Mouse (Mus musculus): ENCODE measurements around the gene Ctnnal1. TPM values are rescaled to one million over a fixed set of nuclear protein-coding genes. Genes with fewer than 3 reads are reported as not detected.
"Not testable (repeated sequence)": the region's sequence is repeated elsewhere in the genome, so short reads cannot be mapped to it uniquely, and the experiment has no call there.

Gene Ctnnal1
- polyA plus RNA-seq, 1 experiment from 2014 or later = 38.1 TPM

DNA sequence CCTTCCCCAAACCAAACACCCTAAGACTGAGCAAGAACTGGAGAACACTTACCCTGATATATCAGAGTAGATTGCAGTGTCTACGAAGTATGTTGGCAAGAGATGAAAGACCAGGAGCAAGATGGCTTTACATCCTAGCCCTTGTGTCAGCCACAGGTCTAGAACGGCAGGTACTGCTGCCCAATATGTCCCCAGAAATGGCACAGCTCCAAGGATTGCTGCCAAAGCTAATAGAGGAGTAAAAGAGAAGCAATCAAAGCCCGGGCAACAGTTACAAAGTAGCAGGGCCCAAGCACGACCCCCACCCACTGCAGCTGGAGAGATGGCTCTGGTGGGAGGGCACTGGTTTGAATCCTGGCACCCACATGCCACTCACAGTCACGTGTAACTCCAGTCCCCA is 23.5 kb upstream of the Ctnnal1 start:
- DNase-seq (ENCODE audit: low spot score) = no peak
- no peak for TF ChIP-seq CTCF (IDR thresholded peaks at IDR 0.05; ENCODE audit: low read depth)
- Histone ChIP-seq H3K4me1 (replicated peaks; ENCODE audit: insufficient read depth, low read length) (no peaks in the 10 kb centered on the region), H3K36me3 (ENCODE audit: insufficient read depth, low read length) (peaks cover 44% of the 10 kb centered on the region; the same call in 1 of the 2 replicates), H3K27me3 (ENCODE audit: insufficient read depth, low read length) (no peaks in the 10 kb centered on the region), H3K9me3 (replicated peaks; ENCODE audit: low read length) (no peaks in the 10 kb centered on the region), H3K4me3 (replicated peaks; ENCODE audit: low read depth, low read length) (no peak overlapping the region), H3K4me2 (ENCODE audit: low read length) (no peak overlapping the region), H3K9ac (ENCODE audit: low read depth, low read length) (no peak overlapping the region), H3K27ac (no peak overlapping the region)
- ATAC-seq (replicated peaks; ENCODE audit: low FRiP score, low read depth) = no peak
- WGBS = 77% methylated on average over 5 of the region's 5 CpGs

DNA sequence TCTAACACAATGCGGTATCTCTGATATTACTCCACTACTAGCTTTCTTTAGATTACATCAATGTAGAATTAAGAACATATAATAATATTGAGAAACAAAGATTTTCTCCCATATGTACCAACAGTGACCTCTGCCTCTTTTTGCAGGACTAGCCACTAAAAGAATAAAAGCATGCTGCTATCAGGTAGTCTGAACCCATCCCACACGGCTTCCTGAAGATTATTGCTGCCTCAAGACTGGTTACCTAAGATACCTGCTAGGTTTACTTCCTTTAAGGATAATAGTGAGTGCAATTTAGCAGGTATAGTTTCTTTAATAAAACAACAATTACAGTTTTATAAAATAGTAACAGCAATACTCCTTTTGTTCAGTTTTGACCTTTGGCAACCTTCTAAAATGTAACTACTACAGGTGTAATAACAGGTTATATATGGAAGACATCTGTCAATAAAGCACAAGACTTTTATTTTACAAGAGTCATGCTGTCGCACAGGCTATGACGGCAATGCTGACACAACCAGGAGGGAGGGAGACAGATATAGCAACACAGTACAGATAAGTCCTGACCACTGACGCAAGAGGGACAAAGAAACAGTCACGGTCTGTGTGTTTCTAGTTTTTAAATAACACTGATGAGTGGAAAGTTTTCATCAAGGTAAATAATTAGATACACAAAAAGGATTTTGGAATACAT is 21.4 kb upstream of the Ctnnal1 start:
- H3K27ac ChIP-seq = no peak overlapping the region
- DNase-seq (ENCODE audit: low spot score) (no peak), ATAC-seq (replicated peaks; ENCODE audit: low FRiP score, low read depth) (no peak)
- H3K9ac ChIP-seq (ENCODE audit: low read depth, low read length) = no peak overlapping the region
- H3K9me3 ChIP-seq (replicated peaks; ENCODE audit: low read length) = no peaks in the 10 kb centered on the region
- no peak for TF ChIP-seq CTCF (IDR thresholded peaks at IDR 0.05; ENCODE audit: low read depth)
- WGBS = 89% methylated on average over 6 of the region's 6 CpGs
- peaks cover 50% of the 10 kb centered on the region; the same call in 1 of the 2 replicates for H3K36me3 ChIP-seq (ENCODE audit: insufficient read depth, low read length)
- no peaks in the 10 kb centered on the region for H3K4me1 ChIP-seq (replicated peaks; ENCODE audit: insufficient read depth, low read length)
- H3K4me2 ChIP-seq (ENCODE audit: low read length) = no peak overlapping the region
- no peaks in the 10 kb centered on the region for H3K27me3 ChIP-seq (ENCODE audit: insufficient read depth, low read length)
- H3K4me3 ChIP-seq (replicated peaks; ENCODE audit: low read depth, low read length) = no peak overlapping the region

DNA sequence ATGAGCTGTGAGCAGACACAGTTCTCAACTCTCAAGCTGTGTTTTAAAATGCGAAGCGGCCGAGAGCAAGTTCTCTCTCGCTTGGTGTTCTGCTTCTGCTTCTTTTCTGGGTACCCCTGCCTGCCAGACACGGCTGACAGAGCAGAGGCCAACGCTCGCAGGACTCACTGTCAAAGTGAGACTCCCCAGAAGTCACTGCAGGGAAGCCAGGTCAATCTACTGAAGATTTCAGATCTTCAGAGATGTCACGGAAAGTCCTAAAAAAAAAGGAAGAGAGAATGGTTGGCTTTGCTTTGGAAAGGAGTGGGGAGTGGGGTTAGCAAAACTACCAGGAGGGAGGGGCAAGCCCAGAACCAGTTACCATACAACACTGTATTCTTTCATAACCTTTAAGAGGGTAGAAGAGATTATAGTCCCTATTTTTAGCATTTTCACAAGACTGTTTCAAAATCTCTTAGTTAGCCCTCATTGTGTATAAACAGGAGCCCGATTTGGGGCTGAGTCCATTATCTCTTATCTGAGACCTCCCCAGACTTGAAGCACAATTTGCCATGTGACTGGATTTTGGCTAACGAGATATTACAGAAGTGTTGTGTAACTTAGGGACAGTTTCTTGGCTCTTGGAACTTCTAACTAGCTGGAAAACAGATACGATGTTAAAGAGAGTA is 15.2 kb upstream of the Ctnnal1 start:
- H3K4me3 ChIP-seq (replicated peaks; ENCODE audit: low read depth, low read length) = no peak overlapping the region
- no peaks in the 10 kb centered on the region for H3K27me3 ChIP-seq (ENCODE audit: insufficient read depth, low read length)
- no peaks in the 10 kb centered on the region for H3K4me1 ChIP-seq (replicated peaks; ENCODE audit: insufficient read depth, low read length)
- no peak overlapping the region for H3K9ac ChIP-seq (ENCODE audit: low read depth, low read length)
- TF ChIP-seq CTCF (IDR thresholded peaks at IDR 0.05; ENCODE audit: low read depth) = no peak
- no peaks in the 10 kb centered on the region for H3K9me3 ChIP-seq (replicated peaks; ENCODE audit: low read length)
- H3K36me3 ChIP-seq (ENCODE audit: insufficient read depth, low read length) = peaks cover 39% of the 10 kb centered on the region; the same call in 1 of the 2 replicates
- no peak overlapping the region for H3K27ac ChIP-seq
- DNase-seq (ENCODE audit: low spot score) (no peak), ATAC-seq (replicated peaks; ENCODE audit: low FRiP score, low read depth) (no peak)
- H3K4me2 ChIP-seq (ENCODE audit: low read length) = no peak overlapping the region
- WGBS = 77% methylated on average over 11 of the region's 11 CpGs

DNA sequence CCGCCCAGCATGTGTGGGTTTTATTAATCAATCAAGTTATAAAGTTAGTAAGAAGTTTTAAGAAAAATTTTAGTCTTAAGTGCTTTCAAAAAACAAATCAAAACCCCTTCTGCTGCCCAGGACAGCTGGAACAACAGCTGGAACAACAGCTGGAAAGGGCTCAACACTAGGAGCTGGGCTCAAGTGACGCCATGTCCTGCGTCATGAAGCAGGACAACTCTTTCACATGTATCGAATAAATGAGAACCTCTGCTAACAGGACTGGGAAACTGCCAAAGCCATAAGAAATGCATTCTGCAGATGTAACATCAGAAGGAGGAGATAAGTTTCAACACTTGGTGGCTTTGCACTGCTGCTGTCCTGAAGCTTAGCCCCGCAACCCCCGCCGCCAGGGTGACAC is 14.0 kb upstream of the Ctnnal1 start:
- no peak for DNase-seq (ENCODE audit: low spot score)
- no peak for TF ChIP-seq CTCF (IDR thresholded peaks at IDR 0.05; ENCODE audit: low read depth)
- Histone ChIP-seq H3K36me3 (ENCODE audit: insufficient read depth, low read length) (peaks cover 31% of the 10 kb centered on the region; the same call in 1 of the 2 replicates), H3K27me3 (ENCODE audit: insufficient read depth, low read length) (no peaks in the 10 kb centered on the region), H3K4me2 (ENCODE audit: low read length) (no peak overlapping the region), H3K9me3 (replicated peaks; ENCODE audit: low read length) (no peaks in the 10 kb centered on the region), H3K4me1 (replicated peaks; ENCODE audit: insufficient read depth, low read length) (no peaks in the 10 kb centered on the region), H3K4me3 (replicated peaks; ENCODE audit: low read depth, low read length) (no peak overlapping the region), H3K9ac (ENCODE audit: low read depth, low read length) (no peak overlapping the region), H3K27ac (no peak overlapping the region)
- 86% methylated on average over 7 of the region's 7 CpGs for WGBS
- ATAC-seq (replicated peaks; ENCODE audit: low FRiP score, low read depth) = no peak

DNA sequence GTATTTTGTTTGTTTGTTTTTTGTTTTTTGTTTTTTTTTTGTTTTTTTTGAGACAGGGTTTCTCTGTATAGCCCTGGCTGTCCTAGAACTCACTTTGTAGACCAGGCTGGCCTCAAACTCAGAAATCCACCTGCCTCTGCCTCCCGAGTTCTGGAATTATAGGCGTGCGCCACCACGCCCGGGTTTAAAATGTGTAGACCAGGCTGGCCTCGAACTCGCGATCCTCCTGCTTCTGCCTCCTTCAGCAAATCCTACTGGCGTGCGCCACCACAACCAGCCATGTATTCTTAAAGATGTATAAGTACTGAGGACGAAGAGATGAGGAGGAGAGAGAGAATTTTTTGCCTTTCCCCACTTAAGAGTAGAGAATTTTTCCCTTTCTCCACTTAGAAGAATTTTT is 5.6 kb upstream of the Ctnnal1 start:
- DNase-seq (ENCODE audit: low spot score); H3K27ac ChIP-seq; H3K36me3 ChIP-seq (ENCODE audit: insufficient read depth, low read length); H3K4me3 ChIP-seq (replicated peaks; ENCODE audit: low read depth, low read length); ATAC-seq (replicated peaks; ENCODE audit: low FRiP score, low read depth); H3K4me2 ChIP-seq (ENCODE audit: low read length); H3K4me1 ChIP-seq (replicated peaks; ENCODE audit: insufficient read depth, low read length); H3K27me3 ChIP-seq (ENCODE audit: insufficient read depth, low read length); H3K9ac ChIP-seq (ENCODE audit: low read depth, low read length); H3K9me3 ChIP-seq (replicated peaks; ENCODE audit: low read length): not testable (repeated sequence)
- 98% methylated on average over 11 of the region's 11 CpGs for WGBS

DNA sequence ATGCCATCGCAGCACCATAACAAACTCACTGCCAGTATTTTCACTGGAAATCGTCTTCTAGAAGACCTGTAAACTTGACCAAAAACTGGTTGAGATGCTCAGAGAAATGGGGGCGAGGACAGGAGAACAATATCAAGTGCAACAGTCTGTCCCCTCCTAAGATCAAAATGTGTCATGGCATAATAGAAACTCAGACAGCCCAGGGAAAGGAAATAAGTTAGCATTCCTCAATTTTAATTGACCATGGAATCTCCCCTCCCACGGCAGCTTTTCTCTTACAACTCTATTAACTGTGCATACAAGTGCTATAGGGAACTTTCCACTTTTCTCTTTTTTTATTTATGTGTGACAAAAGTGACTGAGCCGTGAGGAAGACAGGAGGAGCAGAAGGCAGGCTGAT is 2.8 kb upstream of the Ctnnal1 start:
- Histone ChIP-seq H3K36me3 (ENCODE audit: insufficient read depth, low read length) (no peaks in the 10 kb centered on the region), H3K4me1 (replicated peaks; ENCODE audit: insufficient read depth, low read length) (peaks cover 12% of the 10 kb centered on the region), H3K4me3 (replicated peaks; ENCODE audit: low read depth, low read length) (no peak overlapping the region), H3K4me2 (ENCODE audit: low read length) (no peak overlapping the region; the same call in 1 of the 2 replicates), H3K9ac (ENCODE audit: low read depth, low read length) (no peak overlapping the region), H3K27ac (peak overlapping the region; percentile 79), H3K9me3 (replicated peaks; ENCODE audit: low read length) (no peaks in the 10 kb centered on the region), H3K27me3 (ENCODE audit: insufficient read depth, low read length) (no peaks in the 10 kb centered on the region)
- no peak for TF ChIP-seq CTCF (IDR thresholded peaks at IDR 0.05; ENCODE audit: low read depth)
- peak; percentile 60 for DNase-seq (ENCODE audit: low spot score)
- ATAC-seq (replicated peaks; ENCODE audit: low FRiP score, low read depth) = no peak
- WGBS = 45% methylated on average over 5 of the region's 5 CpGs

Data from kidney, postnatal 0 days (tissue).